Mouse (Mus musculus) midbrain, embryonic 10.5 days (tissue): ENCODE data around the gene Slc35a5. TPM values are rescaled to one million over a fixed set of nuclear protein-coding genes. Genes with fewer than 3 reads are reported as not detected.

Source experiments
- DNase-seq: peaks from one replicate; pipeline ENCODE4 v3.0.0-alpha.2; 2017; ENCODE audit warnings: low spot score
- H3K27ac ChIP-seq: fragments of 300-500 bp; sonication (generic); replicated peaks from 2 replicates; pipeline ENCODE4 v1.5.1; 2016; ENCODE audit warnings: mild to moderate bottlenecking
- H3K27me3 ChIP-seq: fragments of 300-500 bp; sonication (generic); 2 replicates; pipeline ENCODE4 v1.6.1; 2016; ENCODE audit warnings: low read depth, mild to moderate bottlenecking; ENCODE audit not compliant: poor library complexity, severe bottlenecking
- H3K36me3 ChIP-seq: fragments of 300-500 bp; sonication (generic); 2 replicates; pipeline ENCODE4 v1.6.1; 2016; ENCODE audit warnings: mild to moderate bottlenecking, moderate library complexity
- H3K4me1 ChIP-seq: fragments of 300-500 bp; sonication (generic); 2 replicates; pipeline ENCODE4 v1.6.1; 2016
- H3K4me3 ChIP-seq: fragments of 300-500 bp; sonication (generic); 2 replicates; pipeline ENCODE4 v1.5.1; 2016; ENCODE audit warnings: mild to moderate bottlenecking, moderate library complexity
- H3K9me3 ChIP-seq: fragments of 300-500 bp; sonication (generic); replicated peaks from 2 replicates; pipeline ENCODE4 v1.6.1; 2016; ENCODE audit warnings: mild to moderate bottlenecking
- WGBS: fragments of 180-500 bp; shearing (Covaris S2); methylation state at CpG from one replicate; pipeline ENCODE4 v1.1.7; 2016; 5-methylcytosine and 5-hydroxymethylcytosine counted together
- polyA plus RNA-seq: library from polyadenylated mRNA; unstranded; fragments of >200 nt; fragmentation: Nextera tagmentation; extraction: Ambion mirVana; gene quantifications from 2 replicates; pipeline ENCODE4 v1.2.1, GENCODE M21; 2016

Gene Slc35a5
- polyA plus RNA-seq, 1 experiment from 2014 or later, result 13.5 TPM

DNA sequence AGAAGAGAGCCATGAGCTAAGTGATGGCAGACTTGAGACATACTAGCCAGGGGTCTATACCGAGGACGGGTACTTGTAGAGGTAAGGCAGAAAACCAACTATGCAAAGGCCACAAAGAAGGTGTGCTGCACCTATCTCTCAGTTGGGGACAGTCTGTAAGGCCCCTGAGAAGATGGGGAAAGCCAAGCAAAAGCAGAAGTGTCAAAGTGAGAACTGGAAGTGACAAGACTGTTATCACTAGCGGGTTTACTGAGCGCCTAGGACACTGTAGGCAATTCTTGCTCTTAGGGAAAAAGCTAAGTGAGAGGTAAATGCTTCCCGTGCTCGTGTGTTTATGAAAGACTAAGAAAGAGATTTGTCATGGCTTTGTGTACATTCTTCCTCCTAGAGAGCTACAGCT is 13.4 kb downstream of the Slc35a5 start:
- H3K4me1 ChIP-seq, result no peaks in the 10 kb centered on the region
- H3K36me3 ChIP-seq, result peaks cover 93% of the 10 kb centered on the region
- H3K4me3 ChIP-seq, result no peak overlapping the region
- no peak overlapping the region for H3K27ac ChIP-seq
- no peak for DNase-seq
- no peaks in the 10 kb centered on the region for H3K27me3 ChIP-seq
- peaks cover 3% of the 10 kb centered on the region; the same call in 1 of the 2 replicates for H3K9me3 ChIP-seq
- WGBS, result 93% methylated on average over 6 of the region's 6 CpGs

DNA sequence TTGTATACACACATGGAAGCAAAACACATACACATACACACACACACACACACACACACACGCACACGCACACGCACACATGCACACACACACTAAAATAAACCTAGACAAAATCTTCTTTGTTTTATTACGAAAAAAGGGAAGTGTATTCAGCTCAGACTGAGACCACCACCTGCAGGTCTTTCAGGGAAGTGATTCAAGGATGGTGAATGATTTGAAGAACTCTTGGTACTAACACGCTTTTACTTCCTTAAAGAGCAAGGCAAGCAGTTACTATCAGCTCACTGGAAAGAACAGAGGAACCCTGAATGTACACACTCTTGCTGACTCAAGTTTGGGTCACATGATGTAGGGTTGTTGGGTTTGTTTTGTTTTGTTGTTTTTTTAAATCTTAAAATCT is 15.9 kb downstream of the Slc35a5 start:
- H3K9me3 ChIP-seq, result peaks cover 7% of the 10 kb centered on the region; the same call in 1 of the 2 replicates

DNA sequence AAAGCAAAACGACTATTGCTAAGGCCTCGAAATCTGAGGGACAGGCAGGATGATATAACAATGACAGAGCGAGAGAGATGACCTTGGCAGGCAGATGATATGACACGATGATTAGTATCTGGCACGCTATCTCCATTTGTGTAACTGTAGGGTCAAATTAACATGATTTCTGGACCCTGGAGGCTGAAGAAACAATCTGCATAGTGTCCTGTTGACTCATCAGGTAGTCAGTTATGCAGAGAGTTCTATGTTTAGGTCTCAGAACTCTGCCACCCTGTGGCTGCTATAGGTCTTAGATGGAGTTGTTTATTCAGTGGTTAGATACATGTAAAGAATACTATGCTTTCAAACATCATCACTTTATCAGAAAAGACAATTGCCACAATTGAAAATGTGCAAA is 16.8 kb downstream of the Slc35a5 start:
- no peak overlapping the region for H3K27ac ChIP-seq
- peaks cover 82% of the 10 kb centered on the region for H3K36me3 ChIP-seq
- no peaks in the 10 kb centered on the region for H3K27me3 ChIP-seq
- no peak overlapping the region for H3K4me3 ChIP-seq
- WGBS, result 94% methylated on average over 5 of the region's 5 CpGs
- DNase-seq, result no peak
- H3K4me1 ChIP-seq, result no peaks in the 10 kb centered on the region
- H3K9me3 ChIP-seq, result peaks cover 7% of the 10 kb centered on the region; the same call in 1 of the 2 replicates

More for the DNA sequence above, 15.9 kb downstream of the Slc35a5 start:
- no peak for DNase-seq
- H3K4me3 ChIP-seq, result no peak overlapping the region
- H3K27me3 ChIP-seq, result no peaks in the 10 kb centered on the region
- 89% methylated on average over 5 of the region's 5 CpGs for WGBS
- H3K27ac ChIP-seq, result no peak overlapping the region
- H3K36me3 ChIP-seq, result peaks cover 89% of the 10 kb centered on the region
- H3K4me1 ChIP-seq, result no peaks in the 10 kb centered on the region

- Histone ChIP-seq H3K4me3 (no peak overlapping the region), H3K9me3 (no peaks in the 10 kb centered on the region), H3K36me3 (no peaks in the 10 kb centered on the region), H3K4me1 (no peaks in the 10 kb centered on the region), H3K27ac (no peak overlapping the region), H3K27me3 (no peaks in the 10 kb centered on the region)
- WGBS, result 85% methylated on average over 2 of the region's 2 CpGs
- no peak for DNase-seq
These were observed 30.4 kb downstream of the Slc35a5 start for GRCm38 (mm10) chr16:45127936-45128710.

DNA sequence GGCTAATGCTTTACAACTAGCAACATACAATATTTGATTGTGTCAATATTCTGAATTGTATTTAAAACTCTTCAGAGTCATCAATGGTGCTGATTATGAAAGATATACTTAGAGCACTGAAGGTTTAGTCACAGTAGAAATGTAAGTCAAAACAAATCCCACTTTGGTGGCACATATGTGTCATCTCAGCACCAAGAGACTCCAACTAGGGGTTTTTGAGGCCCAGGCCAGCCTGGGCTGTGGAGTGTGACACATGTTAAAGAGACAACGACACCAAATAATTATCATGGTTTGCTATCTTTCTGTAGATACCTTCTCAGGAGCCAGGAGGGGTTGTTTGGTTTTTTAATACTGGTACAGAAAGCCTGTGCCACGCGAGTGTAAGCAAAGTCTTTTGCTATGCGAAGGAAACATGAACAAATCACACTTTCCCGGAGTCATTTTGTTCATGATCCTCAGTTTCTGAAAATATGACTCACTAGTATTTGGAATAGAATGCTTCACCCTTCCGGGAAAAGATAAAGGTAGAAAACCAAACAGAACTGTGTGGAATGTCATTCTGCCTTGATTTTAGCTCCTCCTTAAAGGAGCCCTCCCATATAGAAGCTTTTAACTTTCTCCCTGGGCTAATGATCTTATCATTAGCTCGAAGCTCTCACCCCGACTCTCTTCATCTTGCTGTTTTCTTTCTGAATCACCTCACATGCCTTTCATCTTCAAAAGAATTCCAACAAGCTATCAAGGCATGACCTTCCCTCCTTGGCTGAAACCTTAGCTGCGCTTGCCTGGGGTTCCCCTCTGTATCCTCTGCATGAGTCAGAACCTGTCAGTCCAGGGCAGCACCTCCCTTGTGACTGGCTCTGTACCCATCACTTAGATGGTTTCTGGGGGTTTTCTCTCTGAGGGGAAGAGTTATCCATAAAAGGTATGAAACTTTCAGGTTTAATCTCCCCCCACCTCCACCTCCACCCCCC is 34.0 kb downstream of the Slc35a5 start:
- WGBS, result 76% methylated on average over 9 of the region's 9 CpGs
- no peak for DNase-seq
- H3K4me3 ChIP-seq, result no peak overlapping the region
- H3K27me3 ChIP-seq, result no peaks in the 10 kb centered on the region
- no peaks in the 10 kb centered on the region for H3K9me3 ChIP-seq
- H3K27ac ChIP-seq, result no peak overlapping the region
- H3K4me1 ChIP-seq, result no peaks in the 10 kb centered on the region
- H3K36me3 ChIP-seq, result no peaks in the 10 kb centered on the region

- H3K36me3 ChIP-seq, result no peaks in the 10 kb centered on the region
- no peak overlapping the region for H3K27ac ChIP-seq
- 62% methylated on average over 5 of the region's 5 CpGs for WGBS
- H3K9me3 ChIP-seq, result no peaks in the 10 kb centered on the region
- H3K27me3 ChIP-seq, result no peaks in the 10 kb centered on the region
- no peak for DNase-seq
- no peak overlapping the region for H3K4me3 ChIP-seq
- H3K4me1 ChIP-seq, result no peaks in the 10 kb centered on the region
These were observed 35.9 kb downstream of the Slc35a5 start for GRCm38 (mm10) chr16:45122571-45122970.

- Histone ChIP-seq H3K27me3 (no peaks in the 10 kb centered on the region), H3K36me3 (no peaks in the 10 kb centered on the region), H3K4me1 (no peaks in the 10 kb centered on the region), H3K9me3 (no peaks in the 10 kb centered on the region), H3K4me3 (no peak overlapping the region), H3K27ac (no peak overlapping the region)
- 81% methylated on average over 5 of the region's 5 CpGs for WGBS
- no peak for DNase-seq
These were observed 37.6 kb downstream of the Slc35a5 start for GRCm38 (mm10) chr16:45120844-45121425.

DNA sequence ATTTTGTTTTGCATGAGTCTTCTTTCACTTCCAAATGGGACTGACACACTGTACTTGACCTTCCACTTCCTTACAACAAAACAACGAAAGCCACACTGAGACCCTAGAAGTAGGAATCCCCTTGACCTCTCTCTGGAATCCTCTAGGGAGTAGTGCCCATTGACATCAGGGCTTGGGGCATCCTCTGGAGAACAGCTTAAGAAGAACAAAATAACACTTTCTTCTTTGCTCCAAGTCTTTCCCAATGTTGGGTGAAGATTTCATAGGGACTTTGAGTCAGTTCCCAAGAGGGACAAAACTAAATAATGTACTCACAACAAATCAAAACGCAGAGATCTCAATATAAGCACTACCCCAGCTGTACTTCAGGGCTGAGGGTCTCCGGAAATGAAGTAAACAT is 39.7 kb downstream of the Slc35a5 start:
- Histone ChIP-seq H3K27ac (no peak overlapping the region), H3K4me1 (no peaks in the 10 kb centered on the region), H3K27me3 (no peaks in the 10 kb centered on the region), H3K9me3 (no peaks in the 10 kb centered on the region), H3K36me3 (no peaks in the 10 kb centered on the region), H3K4me3 (no peak overlapping the region)
- WGBS, result 85% methylated on average over 3 of the region's 3 CpGs
- DNase-seq, result no peak

DNA sequence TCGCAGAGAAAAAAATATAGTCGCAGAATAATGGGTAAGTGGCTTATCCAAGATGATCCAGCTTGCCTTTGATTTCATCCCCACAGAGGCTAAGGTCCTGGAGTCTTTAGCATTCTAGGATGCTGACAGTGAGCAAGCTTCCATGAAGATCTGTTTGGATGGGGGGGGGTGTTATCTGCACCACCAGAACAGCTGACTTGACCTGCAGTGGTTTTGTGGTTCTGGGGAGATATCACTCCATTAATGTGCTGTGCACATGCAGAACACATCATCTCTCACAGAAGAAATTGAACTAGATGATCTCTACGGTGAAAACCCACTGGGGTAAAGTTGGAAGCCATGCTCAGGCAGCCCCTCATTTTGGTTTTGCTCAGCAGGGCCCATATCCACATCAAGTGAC is 41.3 kb downstream of the Slc35a5 start:
- Histone ChIP-seq H3K4me1 (no peaks in the 10 kb centered on the region), H3K36me3 (no peaks in the 10 kb centered on the region), H3K4me3 (no peak overlapping the region), H3K9me3 (no peaks in the 10 kb centered on the region), H3K27ac (no peak overlapping the region), H3K27me3 (no peaks in the 10 kb centered on the region)
- 95% methylated on average over 3 of the region's 3 CpGs for WGBS
- DNase-seq, result no peak

- no peaks in the 10 kb centered on the region for H3K9me3 ChIP-seq
- H3K36me3 ChIP-seq, result no peaks in the 10 kb centered on the region
- no peaks in the 10 kb centered on the region for H3K27me3 ChIP-seq
- 68% methylated on average over 4 of the region's 4 CpGs for WGBS
- no peak overlapping the region for H3K4me3 ChIP-seq
- DNase-seq, result no peak
- H3K4me1 ChIP-seq, result no peaks in the 10 kb centered on the region
- no peak overlapping the region for H3K27ac ChIP-seq
These were observed 48.0 kb downstream of the Slc35a5 start for GRCm38 (mm10) chr16:45110498-45110897.

DNA sequence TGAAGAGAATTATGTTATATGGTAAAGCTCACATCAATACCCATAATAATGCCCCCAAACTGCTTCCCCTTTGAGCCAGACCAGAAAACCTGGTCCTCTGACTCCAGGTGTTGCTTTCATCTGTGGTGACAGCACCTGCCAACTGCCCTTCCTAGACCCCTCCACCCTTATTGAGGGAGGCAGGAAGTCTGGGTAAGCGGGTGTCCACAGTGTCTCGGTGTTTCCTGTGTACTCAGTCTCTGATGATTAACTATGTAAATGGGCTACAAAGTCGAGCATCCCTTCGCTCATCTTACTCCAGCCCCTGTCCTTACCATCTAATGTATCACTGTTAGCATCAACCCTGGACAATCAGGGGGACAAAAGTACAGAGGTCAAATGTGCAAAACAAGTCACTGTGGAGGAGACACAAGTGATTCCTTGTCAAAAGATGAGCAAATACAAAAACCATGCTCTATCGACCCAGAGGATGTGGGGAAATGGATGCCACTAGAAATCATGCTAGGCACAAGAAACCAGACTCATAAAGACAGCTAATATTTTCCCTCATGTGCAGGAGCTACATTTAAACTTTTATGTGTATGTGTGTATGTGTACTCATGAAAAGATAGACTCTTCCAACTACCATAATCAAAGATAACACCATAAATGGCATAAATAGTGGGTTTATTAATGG is 50.2 kb downstream of the Slc35a5 start:
- Histone ChIP-seq H3K9me3 (no peaks in the 10 kb centered on the region), H3K4me1 (no peaks in the 10 kb centered on the region), H3K27me3 (no peaks in the 10 kb centered on the region), H3K36me3 (no peaks in the 10 kb centered on the region), H3K4me3 (no peak overlapping the region), H3K27ac (no peak overlapping the region)
- no peak for DNase-seq
- 85% methylated on average over 5 of the region's 5 CpGs for WGBS

- Histone ChIP-seq H3K36me3 (no peaks in the 10 kb centered on the region), H3K27ac (no peak overlapping the region), H3K9me3 (no peaks in the 10 kb centered on the region), H3K4me3 (no peak overlapping the region), H3K27me3 (no peaks in the 10 kb centered on the region), H3K4me1 (no peaks in the 10 kb centered on the region)
- 81% methylated on average over 3 of the region's 3 CpGs for WGBS
- no peak for DNase-seq
These were observed 53.5 kb downstream of the Slc35a5 start for GRCm38 (mm10) chr16:45104993-45105392.
